Mouse (Mus musculus) lung, postnatal 0 days (tissue): ENCODE measurements around the gene Commd7.

ENCODE experiments used
- CTCF ChIP-seq: IDR thresholded peaks from 2 replicates; pipeline ENCODE4 v1.5.1; 2016; ENCODE audit warnings: antibody characterized with exemption, mild to moderate bottlenecking
- EP300 ChIP-seq: IDR thresholded peaks from 2 replicates; pipeline ENCODE4 v1.6.1; 2016; ENCODE audit warnings: antibody characterized with exemption, mild to moderate bottlenecking, control low read depth

DNA sequence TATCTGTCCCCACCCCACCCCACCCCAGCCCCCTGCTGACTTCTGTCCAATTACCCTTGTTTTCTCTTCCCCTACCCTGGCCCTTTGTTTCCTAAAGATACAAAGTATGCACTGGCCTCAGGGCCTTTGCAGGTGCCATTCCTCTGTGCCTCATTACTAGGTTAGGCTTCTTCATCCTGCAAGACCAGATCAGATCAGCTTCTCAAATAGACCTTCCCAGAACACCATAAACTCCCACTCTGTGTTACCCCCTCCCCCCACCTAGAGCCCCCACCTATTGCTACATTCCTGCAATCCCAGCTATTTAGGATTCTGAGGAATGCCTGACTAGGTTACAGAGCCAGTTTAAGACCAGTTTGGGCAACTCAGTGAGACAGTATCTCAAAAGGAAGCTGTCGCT lies 20.8 kb downstream of the Commd7 start:
- TF ChIP-seq CTCF: no peak
- TF ChIP-seq EP300: no peak
